ENCODE assay signal across 22 mouse cellular contexts in genomic region chr3:52706626-52707025, GRCm38 (mm10).
DNase-seq lines count a peak whose midpoint lies in the region; ATAC-seq lines count a peak whose summit lies in the region.
"Had no signal": no experiment of that assay in that cellular context is flagged by ENCODE, and none has a peak within 500 bp of the region (broad histone marks: within the 10 kb centered on the region; RNA-seq: fewer than 3 reads in every experiment).

No protein-coding gene starts in this region.

- peak; percentile 46 for ATAC-seq in CD4-positive, CD25-positive, alpha-beta regulatory T cell, adult 4 months
- ATAC-seq: midbrain, embryonic 16.5 days had no signal

- intact Hi-C loops in heart, postnatal 25 days (cut with DNase I) = no loop called here
- intact Hi-C loops in left cerebral cortex, postnatal 14 days (cut with DNase I) = loop anchor here (10.0 kb wide), 2 partner anchors 192 to 442 kb away; partner anchors contain the start of gene Foxo1

- peak; percentile 36 for DNase-seq in heart, adult 11 months
- DNase-seq in heart, postnatal 25 days (ENCODE audit: low spot score) = no peak
- peak; percentile 18 to 37 for DNase-seq in left cerebral cortex, adult 18-20 months (ENCODE audit: low spot score in 2 of 2)
- no peak for DNase-seq in left cerebral cortex, postnatal 14 days (ENCODE audit: low spot score in 2 of 2)
- peak; percentile 13 to 36 for DNase-seq in natural killer cell, adult 2 months (ENCODE audit: low spot score in 2 of 2)
- no peak for DNase-seq in lung, postnatal 25 days (ENCODE audit: low spot score)
- DNase-seq: adrenal gland, adult 2 months; cerebellum, adult 8-10 months; cerebellum, postnatal 25 days; gastrocnemius, postnatal 25 days; heart, adult 18-20 months; heart, postnatal 4 days; kidney, adult 11 months; kidney, postnatal 25 days; liver; lung, embryonic 14.5 days; lung, postnatal 14 days; right cerebral cortex, postnatal 4 days; thymus, adult 18-20 months; thymus, postnatal 25 days had no signal

Comparison
In these comparisons a context has a peak if more than half of its experiments do, and no peak if none do; other contexts are left out.
1. DNase-seq: peak in heart, adult 11 months (single experiment), left cerebral cortex, adult 18-20 months (2 of 2) and natural killer cell, adult 2 months (2 of 2); none in heart, postnatal 25 days (single experiment), left cerebral cortex, postnatal 14 days (0 of 2) and lung, postnatal 25 days (single experiment).